In genomic region chr5:99478716-99479115, GRCm38 (mm10) we compare ENCODE assay signal across 9 mouse cellular contexts.
DNase-seq lines count a peak whose midpoint lies in the region; ATAC-seq and TF ChIP-seq lines count a peak whose summit lies in the region.
"Had no signal": no experiment of that assay in that cellular context is flagged by ENCODE, and none has a peak within 500 bp of the region (broad histone marks: within the 10 kb centered on the region; RNA-seq: fewer than 3 reads in every experiment).

No protein-coding gene starts in this region.

- no peaks in the 10 kb centered on the region for H3K27me3 ChIP-seq in cerebellum, adult 2 months (ENCODE audit: control insufficient read depth, insufficient read depth, low read length)
- H3K27me3 ChIP-seq in liver, embryonic 16.5 days (ENCODE audit: control insufficient read depth, insufficient read depth, low read depth, low read length) = no peaks in the 10 kb centered on the region

- H3K4me1 ChIP-seq in cerebellum, adult 2 months (ENCODE audit: control insufficient read depth, insufficient read depth, low read length) = peaks cover 16% of the 10 kb centered on the region; the same call in 1 of the 2 replicates
- H3K4me1 ChIP-seq in liver, embryonic 16.5 days (ENCODE audit: control insufficient read depth, low read depth, low read length) = peaks cover 14% of the 10 kb centered on the region

- no peak overlapping the region for H3K4me3 ChIP-seq in cerebellum, adult 2 months (replicated peaks; ENCODE audit: insufficient read depth, low read depth, low read length)
- H3K4me3 ChIP-seq in liver, embryonic 16.5 days (ENCODE audit: low read depth, low read length) = no peak overlapping the region

- H3K4me2 ChIP-seq in liver, embryonic 16.5 days (ENCODE audit: low read depth, low read length) = no peak overlapping the region

- no peak overlapping the region; the same call in 1 of the 2 replicates for H3K9ac ChIP-seq in liver, embryonic 16.5 days (ENCODE audit: low read depth, low read length)

- peak; percentile 42 to 48 for DNase-seq in cerebellum, postnatal 10 days
- no peak for DNase-seq in cerebellum, adult 2 months
- peak; percentile 12 for DNase-seq in testis, postnatal 14 days (ENCODE audit: low spot score)
- DNase-seq in testis, postnatal 10 days (ENCODE audit: low spot score) = no peak
- DNase-seq in right cerebral cortex, postnatal 25 days = no peak
- DNase-seq in gastrocnemius, postnatal 25 days = no peak
- DNase-seq in natural killer cell, adult 2 months (ENCODE audit: low spot score in 2 of 2) = no peak

- no peak for TF ChIP-seq POLR2A in cerebellum, adult 2 months (IDR thresholded peaks at IDR 0.05; ENCODE audit: borderline replicate concordance, insufficient read depth, low read length)

- no peaks in the 10 kb centered on the region for H3K36me3 ChIP-seq in liver, embryonic 16.5 days (ENCODE audit: control insufficient read depth, insufficient read depth)

- no peak overlapping the region for H3K27ac ChIP-seq in cerebellum, adult 2 months (ENCODE audit: insufficient read depth, low read length)
- no peak overlapping the region for H3K27ac ChIP-seq in liver, embryonic 16.5 days (ENCODE audit: low read length)

- peak; percentile 69 for ATAC-seq in liver, embryonic 16.5 days (ENCODE audit: low read depth)
- ATAC-seq: Patski had no signal

- TF ChIP-seq CTCF in cerebellum, adult 2 months (IDR thresholded peaks at IDR 0.05; ENCODE audit: borderline replicate concordance, insufficient read depth, low read depth, low read length) = no peak

- no peaks in the 10 kb centered on the region for H3K9me3 ChIP-seq in liver, embryonic 16.5 days (replicated peaks; ENCODE audit: control insufficient read depth, low read length)

- 38% methylated on average over 4 of the region's 4 CpGs for WGBS in cerebellum, adult 2 months
- WGBS in liver, embryonic 16.5 days (ENCODE audit: insufficient replicate concordance) = 32% methylated on average over 4 of the region's 4 CpGs

Comparison
In these comparisons a context has a peak if more than half of its experiments do, and no peak if none do; other contexts are left out.
1. DNase-seq: peak in cerebellum, postnatal 10 days (2 of 2) and testis, postnatal 14 days (single experiment); none in cerebellum, adult 2 months (0 of 2), testis, postnatal 10 days (single experiment), right cerebral cortex, postnatal 25 days (single experiment), gastrocnemius, postnatal 25 days (single experiment) and natural killer cell, adult 2 months (0 of 2).